Mouse (Mus musculus) forebrain, embryonic 10.5 days (tissue): ENCODE results near the gene Tmem19. TPM values are rescaled to one million over a fixed set of nuclear protein-coding genes. Genes with fewer than 3 reads are reported as not detected.

Source experiments
- DNase-seq: peaks from one replicate; pipeline ENCODE4 v3.0.0-alpha.2; 2017; ENCODE audit warnings: low spot score; ENCODE audit errors: extremely low spot score
- H3K27ac ChIP-seq: fragments of 300-500 bp; sonication (generic); 2 replicates; pipeline ENCODE4 v1.5.1; 2016; ENCODE audit warnings: mild to moderate bottlenecking
- H3K27me3 ChIP-seq: fragments of 300-500 bp; sonication (generic); 2 replicates; pipeline ENCODE4 v1.6.1; 2016; ENCODE audit warnings: mild to moderate bottlenecking; ENCODE audit not compliant: poor library complexity, severe bottlenecking
- H3K36me3 ChIP-seq: fragments of 300-500 bp; sonication (generic); replicated peaks from 2 replicates; pipeline ENCODE4 v1.6.1; 2016; ENCODE audit warnings: mild to moderate bottlenecking, moderate library complexity
- H3K4me1 ChIP-seq: fragments of 300-500 bp; sonication (generic); 2 replicates; pipeline ENCODE4 v1.6.1; 2016
- H3K4me3 ChIP-seq: fragments of 300-500 bp; sonication (generic); 2 replicates; pipeline ENCODE4 v1.5.1; 2016; ENCODE audit warnings: mild to moderate bottlenecking, moderate library complexity
- H3K9me3 ChIP-seq: fragments of 300-500 bp; sonication (generic); 2 replicates; pipeline ENCODE4 v1.6.1; 2016; ENCODE audit warnings: mild to moderate bottlenecking, moderate library complexity
- WGBS: fragments of 180-500 bp; shearing (Covaris S2); methylation state at CpG from one replicate; pipeline ENCODE4 v1.1.7; 2016; 5-methylcytosine and 5-hydroxymethylcytosine counted together
- polyA plus RNA-seq: library from polyadenylated mRNA; unstranded; fragments of >200 nt; fragmentation: Nextera tagmentation; extraction: Ambion mirVana; gene quantifications from 2 replicates; pipeline ENCODE4 v1.2.1, GENCODE M21; 2016

Gene Tmem19
- polyA plus RNA-seq, 1 experiment from 2014 or later: 27.3 TPM

DNA sequence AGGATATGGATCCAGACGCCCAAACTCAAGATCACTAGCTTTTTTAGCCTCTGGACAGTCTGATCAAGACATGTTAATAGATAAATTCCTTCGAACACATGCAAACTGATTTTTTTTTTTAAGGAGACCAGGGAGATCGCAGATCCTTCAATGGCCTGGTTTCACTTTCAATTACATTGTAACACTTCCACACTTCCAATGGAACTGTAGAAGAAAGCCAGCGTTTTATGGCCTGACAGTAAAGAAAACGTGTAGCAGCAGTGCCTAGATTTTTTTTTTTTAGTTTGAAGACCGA lies 48.1 kb downstream of the Tmem19 start:
- WGBS: 41% methylated on average over 6 of the region's 6 CpGs
- no peak for DNase-seq
- Histone ChIP-seq H3K9me3 (no peaks in the 10 kb centered on the region), H3K4me3 (peak overlapping the region; percentile 72), H3K27ac (no peak overlapping the region), H3K4me1 (peaks cover 39% of the 10 kb centered on the region), H3K27me3 (no peaks in the 10 kb centered on the region), H3K36me3 (peaks cover 4% of the 10 kb centered on the region; the same call in 1 of the 2 replicates)

DNA sequence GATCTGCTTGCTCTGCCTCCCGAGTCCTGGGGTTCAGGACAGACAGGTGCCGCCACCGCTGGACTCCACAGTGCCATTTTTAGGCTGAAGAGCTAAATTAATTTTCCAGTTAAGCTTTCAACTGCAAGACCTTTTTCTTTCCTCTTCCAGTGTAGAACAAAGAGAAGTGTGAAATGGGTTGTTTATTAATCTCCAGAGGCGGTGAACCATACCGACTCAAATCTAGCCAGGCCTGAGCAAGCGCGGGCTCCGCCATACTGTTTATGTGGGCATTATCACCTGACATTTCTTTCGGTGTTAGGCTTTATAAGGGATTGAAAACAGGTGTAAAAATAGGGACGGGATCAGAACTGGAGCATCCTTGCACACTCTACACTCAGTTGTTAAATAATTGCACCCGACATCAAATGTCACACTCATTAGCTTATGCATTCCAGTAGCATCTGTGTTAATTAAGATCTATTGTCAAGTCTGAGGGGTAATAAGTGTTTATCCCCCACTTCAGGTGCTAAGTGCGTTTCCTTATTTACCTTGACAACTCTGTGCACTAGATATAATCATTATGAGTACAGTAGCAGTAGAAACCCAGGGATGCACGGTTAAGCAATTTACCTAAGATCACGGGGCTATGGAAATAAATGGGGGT lies 48.5 kb downstream of the Tmem19 start:
- Histone ChIP-seq H3K36me3 (peaks cover 4% of the 10 kb centered on the region; the same call in 1 of the 2 replicates), H3K27ac (no peak overlapping the region), H3K9me3 (no peaks in the 10 kb centered on the region), H3K27me3 (no peaks in the 10 kb centered on the region), H3K4me1 (peaks cover 39% of the 10 kb centered on the region), H3K4me3 (peak overlapping the region; percentile 72)
- no peak for DNase-seq
- 84% methylated on average over 14 of the region's 14 CpGs for WGBS

DNA sequence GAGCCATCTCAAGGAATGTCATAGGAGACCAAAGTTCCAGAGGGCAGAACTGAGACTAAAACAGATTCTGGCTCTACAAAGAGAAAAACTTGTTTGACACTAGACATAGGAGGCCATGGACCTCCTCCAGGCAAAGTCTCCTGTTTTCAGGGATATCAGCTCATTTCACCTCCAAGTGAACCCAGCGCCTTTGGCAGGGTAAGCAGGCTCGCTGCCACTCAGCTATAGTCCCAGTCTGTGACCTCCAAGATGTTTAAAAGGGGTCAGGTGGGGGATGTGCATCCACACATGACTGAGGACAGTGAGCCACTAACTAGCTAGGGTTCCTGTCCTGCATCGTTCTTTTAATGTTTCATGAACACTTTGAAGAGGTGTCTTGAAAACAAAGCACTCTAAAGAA lies 49.6 kb downstream of the Tmem19 start:
- Histone ChIP-seq H3K4me1 (peaks cover 39% of the 10 kb centered on the region), H3K4me3 (no peak overlapping the region; the same call in 1 of the 2 replicates), H3K27me3 (no peaks in the 10 kb centered on the region), H3K9me3 (no peaks in the 10 kb centered on the region), H3K27ac (no peak overlapping the region), H3K36me3 (peaks cover 7% of the 10 kb centered on the region; the same call in 1 of the 2 replicates)
- no peak for DNase-seq
- 67% methylated on average over 3 of the region's 3 CpGs for WGBS

DNA sequence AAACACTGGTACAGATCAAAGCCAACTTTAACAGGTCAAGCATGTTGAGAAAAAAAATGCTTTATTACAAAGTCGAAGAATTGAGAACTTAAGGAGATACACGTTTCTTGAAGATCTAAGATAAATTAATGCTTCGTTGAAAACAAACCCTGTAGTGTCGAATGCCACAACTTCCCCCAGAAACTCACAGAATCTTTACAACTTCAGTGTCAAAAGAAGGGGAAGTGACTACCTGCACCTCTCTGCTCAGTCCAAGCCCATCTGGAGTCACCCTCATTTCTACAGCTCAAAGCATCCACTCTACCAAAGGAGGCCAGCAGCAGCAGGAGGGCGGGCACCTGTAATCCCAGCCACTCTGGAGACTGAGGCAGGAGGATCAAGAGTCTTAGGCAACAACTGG lies 50.1 kb downstream of the Tmem19 start:
- 87% methylated on average over 5 of the region's 5 CpGs for WGBS

DNA sequence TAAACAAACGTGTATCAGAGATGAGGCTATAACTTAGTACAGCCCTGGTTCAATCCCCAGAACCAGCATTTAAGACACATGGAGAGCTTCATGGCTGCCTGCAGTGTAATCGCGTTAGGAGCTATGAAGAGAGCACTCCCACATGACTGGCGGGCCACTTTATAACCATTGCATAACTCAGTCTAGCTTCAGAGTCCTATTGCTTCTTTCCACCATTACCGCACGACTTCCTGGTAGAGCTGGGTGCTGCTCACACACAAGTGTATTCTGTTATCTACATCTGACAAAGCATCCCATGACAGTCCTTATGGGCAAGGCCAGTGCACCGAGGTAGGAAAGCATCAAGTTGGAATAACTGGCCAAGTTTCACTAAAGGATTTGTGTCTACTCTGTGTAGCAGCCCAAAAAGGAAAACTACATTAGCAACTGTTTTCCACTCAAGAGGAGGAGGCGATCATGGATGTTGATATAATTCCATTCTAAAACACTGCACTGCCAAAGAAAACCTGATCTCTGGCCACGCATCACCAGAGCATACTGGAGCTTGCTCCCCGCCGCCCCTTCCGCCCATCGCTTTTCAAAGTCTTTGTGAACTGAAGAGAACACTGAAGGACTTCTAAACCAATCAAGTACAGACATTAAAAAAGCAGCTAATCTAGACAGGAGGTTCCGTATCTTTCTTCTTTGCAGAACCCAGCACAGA lies 50.9 kb downstream of the Tmem19 start:
- Histone ChIP-seq H3K27ac (no peak overlapping the region), H3K36me3 (peaks cover 7% of the 10 kb centered on the region; the same call in 1 of the 2 replicates), H3K4me1 (peaks cover 37% of the 10 kb centered on the region), H3K27me3 (no peaks in the 10 kb centered on the region), H3K9me3 (no peaks in the 10 kb centered on the region), H3K4me3 (no peak overlapping the region)
- no peak for DNase-seq
- 90% methylated on average over 14 of the region's 14 CpGs for WGBS

More for the DNA sequence above, 50.1 kb downstream of the Tmem19 start:
- Histone ChIP-seq H3K27ac (no peak overlapping the region), H3K4me1 (peaks cover 39% of the 10 kb centered on the region), H3K9me3 (no peaks in the 10 kb centered on the region), H3K27me3 (no peaks in the 10 kb centered on the region), H3K4me3 (no peak overlapping the region), H3K36me3 (peaks cover 7% of the 10 kb centered on the region; the same call in 1 of the 2 replicates)
- DNase-seq: no peak

DNA sequence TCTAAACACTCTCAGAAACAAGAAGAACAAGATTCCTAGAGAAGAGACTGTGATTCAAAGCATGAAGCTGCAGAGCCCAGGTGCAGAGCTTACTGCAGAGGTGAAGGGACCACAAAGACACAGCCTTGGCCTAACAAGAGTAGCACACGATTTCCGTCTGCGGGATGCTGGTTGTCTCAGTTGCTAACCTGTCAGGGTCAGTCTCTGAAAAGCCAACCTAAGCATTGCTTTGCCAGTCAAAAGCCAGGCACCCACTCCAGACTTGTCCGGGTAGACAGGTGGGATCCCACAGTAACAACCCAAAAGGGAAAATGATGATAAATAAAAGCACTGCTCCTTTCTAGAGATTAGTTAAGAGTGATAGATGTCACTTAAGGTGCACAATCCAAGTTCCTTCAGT lies 53.1 kb downstream of the Tmem19 start:
- no peak overlapping the region for H3K27ac ChIP-seq
- no peaks in the 10 kb centered on the region for H3K27me3 ChIP-seq
- peaks cover 27% of the 10 kb centered on the region for H3K4me1 ChIP-seq
- no peak for DNase-seq
- peaks cover 18% of the 10 kb centered on the region for H3K36me3 ChIP-seq
- 88% methylated on average over 4 of the region's 4 CpGs for WGBS
- H3K4me3 ChIP-seq: no peak overlapping the region
- H3K9me3 ChIP-seq: no peaks in the 10 kb centered on the region

DNA sequence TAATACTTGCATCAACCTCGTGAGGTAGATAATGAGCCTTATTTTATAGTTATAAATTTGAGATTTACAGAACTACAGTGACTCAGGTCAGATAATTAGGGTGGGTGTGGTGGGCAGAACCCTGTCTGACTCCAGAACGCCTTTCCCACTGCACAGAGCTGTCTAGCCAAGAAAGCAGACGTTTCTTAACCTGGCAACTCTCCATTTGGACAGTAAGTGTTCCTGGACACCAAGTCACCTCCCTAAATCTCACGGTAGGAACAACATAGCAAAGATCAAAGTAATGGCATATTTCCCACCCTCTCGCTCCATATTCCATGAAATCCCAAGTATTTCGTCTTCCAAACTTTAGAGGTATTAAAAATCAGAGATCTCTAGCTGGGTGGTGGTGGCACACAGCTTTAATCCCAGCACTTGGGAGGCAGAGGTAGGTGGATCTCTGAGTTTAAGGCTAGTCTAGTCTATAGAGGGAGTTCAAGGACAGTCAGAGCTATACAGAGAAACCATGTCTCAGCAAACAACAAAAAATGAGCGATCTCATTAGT lies 54.9 kb downstream of the Tmem19 start:
- Histone ChIP-seq H3K4me1 (peaks cover 9% of the 10 kb centered on the region), H3K9me3 (no peaks in the 10 kb centered on the region), H3K4me3 (no peak overlapping the region), H3K27ac (no peak overlapping the region), H3K36me3 (peaks cover 28% of the 10 kb centered on the region), H3K27me3 (no peaks in the 10 kb centered on the region)
- no peak for DNase-seq
- WGBS: 91% methylated on average over 7 of the region's 7 CpGs

DNA sequence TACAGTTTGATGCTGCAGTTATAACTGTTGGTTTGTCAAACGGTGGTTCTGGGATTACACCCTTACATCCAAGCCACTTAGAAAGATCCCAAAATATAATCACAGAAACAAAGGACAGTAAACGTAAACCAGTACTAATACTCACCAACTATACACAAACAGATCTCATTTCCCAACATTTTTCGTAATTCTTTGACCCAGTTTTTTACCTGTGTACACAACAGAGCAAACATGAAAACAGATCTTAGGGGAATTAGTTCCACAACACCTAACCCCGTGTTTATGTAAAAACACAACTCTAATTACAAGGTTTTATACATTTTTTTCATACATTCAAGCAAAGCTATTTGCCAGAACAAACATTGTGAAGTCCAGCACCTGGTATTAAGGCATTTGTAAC lies 63.6 kb downstream of the Tmem19 start:
- 91% methylated on average over 4 of the region's 4 CpGs for WGBS
- H3K36me3 ChIP-seq: peaks cover 71% of the 10 kb centered on the region

DNA sequence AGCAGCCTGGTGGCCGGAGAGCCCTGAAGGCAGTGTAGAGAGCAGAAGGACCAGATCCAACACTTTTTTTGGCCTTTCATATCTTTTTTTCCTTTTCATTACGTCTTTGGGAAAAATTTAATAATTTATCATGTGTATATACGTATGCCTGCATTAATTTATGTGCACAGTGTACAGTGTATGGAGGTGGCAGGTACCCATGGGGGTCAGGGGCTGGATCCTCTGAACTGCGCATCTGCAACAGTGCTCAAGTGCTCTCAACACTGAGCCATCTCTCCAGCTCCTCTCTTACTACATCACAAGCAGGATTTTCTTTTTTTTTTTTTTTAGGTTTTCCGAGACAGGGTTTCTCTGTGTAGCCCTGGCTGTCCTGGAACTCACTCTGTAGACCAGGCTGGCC lies 64.7 kb downstream of the Tmem19 start:
- Histone ChIP-seq H3K36me3 (peaks cover 74% of the 10 kb centered on the region), H3K4me3 (no peak overlapping the region), H3K27ac (no peak overlapping the region), H3K4me1 (no peaks in the 10 kb centered on the region), H3K27me3 (no peaks in the 10 kb centered on the region), H3K9me3 (no peaks in the 10 kb centered on the region)
- WGBS: 93% methylated on average over 5 of the region's 5 CpGs
- DNase-seq: no peak

More for the DNA sequence above, 63.6 kb downstream of the Tmem19 start:
- no peak overlapping the region for H3K4me3 ChIP-seq
- no peak overlapping the region for H3K27ac ChIP-seq
- DNase-seq: no peak
- no peaks in the 10 kb centered on the region for H3K9me3 ChIP-seq
- no peaks in the 10 kb centered on the region for H3K27me3 ChIP-seq
- no peaks in the 10 kb centered on the region for H3K4me1 ChIP-seq

DNA sequence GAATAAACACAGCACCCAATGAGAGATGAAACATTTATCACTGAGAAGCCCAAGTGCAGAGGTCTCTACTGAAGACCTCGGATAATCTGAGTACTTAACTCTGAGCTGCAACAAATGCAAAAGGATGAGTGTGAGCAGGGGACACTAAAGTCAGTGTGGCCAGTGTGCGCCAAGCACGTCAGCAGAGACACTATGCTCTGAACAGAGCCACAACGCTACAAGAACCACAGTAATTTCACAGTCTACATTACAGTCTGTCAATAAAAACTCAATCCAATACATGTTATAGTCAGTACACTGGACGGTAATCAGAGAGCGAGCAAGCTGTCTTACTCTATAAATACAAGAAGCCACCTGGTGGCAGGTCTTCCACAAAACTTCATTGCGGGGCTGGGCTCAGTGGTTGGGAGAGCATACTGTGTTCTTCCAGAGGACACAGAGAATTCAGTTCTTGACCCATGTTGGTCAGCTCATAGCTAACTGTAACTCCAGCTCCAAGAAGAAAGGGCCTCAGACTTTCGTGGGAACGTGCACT lies 65.8 kb downstream of the Tmem19 start:
- 91% methylated on average over 9 of the region's 9 CpGs for WGBS
- peaks cover 79% of the 10 kb centered on the region for H3K36me3 ChIP-seq
- DNase-seq: no peak
- no peaks in the 10 kb centered on the region for H3K4me1 ChIP-seq
- H3K27ac ChIP-seq: no peak overlapping the region
- no peaks in the 10 kb centered on the region for H3K9me3 ChIP-seq
- H3K27me3 ChIP-seq: no peaks in the 10 kb centered on the region
- no peak overlapping the region for H3K4me3 ChIP-seq

DNA sequence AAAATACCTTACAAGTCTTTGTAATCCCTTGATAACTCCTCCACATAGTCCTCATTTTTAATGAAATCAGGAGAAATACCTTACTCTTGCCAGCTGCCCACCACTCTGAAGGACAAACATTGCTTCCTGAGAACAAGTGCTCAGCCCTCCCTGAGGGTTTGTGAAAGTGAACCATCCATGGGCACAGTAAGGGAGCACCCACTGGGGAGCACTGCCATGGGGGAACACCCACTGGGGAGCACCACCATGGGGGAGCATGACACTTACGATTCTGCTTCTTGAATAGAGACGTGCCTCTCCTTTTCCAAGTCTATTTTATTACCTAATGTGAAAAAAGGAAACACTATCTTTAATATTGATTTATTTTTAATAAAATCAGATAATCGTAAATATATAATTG lies 67.1 kb downstream of the Tmem19 start:
- Histone ChIP-seq H3K9me3 (no peaks in the 10 kb centered on the region), H3K27me3 (no peaks in the 10 kb centered on the region), H3K36me3 (peaks cover 77% of the 10 kb centered on the region), H3K4me3 (no peak overlapping the region), H3K27ac (no peak overlapping the region), H3K4me1 (no peaks in the 10 kb centered on the region)
- no peak for DNase-seq
- 93% methylated on average over 3 of the region's 3 CpGs for WGBS

DNA sequence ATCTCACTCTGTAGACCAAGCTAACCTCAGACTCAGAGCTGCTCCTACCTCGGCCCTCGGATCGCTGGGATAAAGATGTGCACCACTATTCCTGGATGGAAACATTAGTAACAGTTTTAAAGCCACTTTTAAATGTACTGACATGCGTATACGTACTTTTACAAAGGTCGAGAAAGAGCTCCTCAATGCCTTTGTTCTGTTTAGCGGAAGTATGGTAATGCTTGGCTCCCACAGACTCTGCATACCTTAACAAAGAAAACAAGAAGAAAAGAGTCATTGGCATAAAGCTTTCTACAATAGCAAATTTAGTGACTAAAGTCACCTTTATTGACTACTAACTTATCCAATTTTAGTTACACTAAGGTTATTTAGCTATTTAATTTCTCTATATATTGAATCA lies 67.6 kb downstream of the Tmem19 start:
- 95% methylated on average over 7 of the region's 7 CpGs for WGBS
- H3K4me1 ChIP-seq: no peaks in the 10 kb centered on the region
- H3K27ac ChIP-seq: no peak overlapping the region
- H3K27me3 ChIP-seq: no peaks in the 10 kb centered on the region
- H3K4me3 ChIP-seq: no peak overlapping the region
- peaks cover 77% of the 10 kb centered on the region for H3K36me3 ChIP-seq
- no peak for DNase-seq
- H3K9me3 ChIP-seq: no peaks in the 10 kb centered on the region

DNA sequence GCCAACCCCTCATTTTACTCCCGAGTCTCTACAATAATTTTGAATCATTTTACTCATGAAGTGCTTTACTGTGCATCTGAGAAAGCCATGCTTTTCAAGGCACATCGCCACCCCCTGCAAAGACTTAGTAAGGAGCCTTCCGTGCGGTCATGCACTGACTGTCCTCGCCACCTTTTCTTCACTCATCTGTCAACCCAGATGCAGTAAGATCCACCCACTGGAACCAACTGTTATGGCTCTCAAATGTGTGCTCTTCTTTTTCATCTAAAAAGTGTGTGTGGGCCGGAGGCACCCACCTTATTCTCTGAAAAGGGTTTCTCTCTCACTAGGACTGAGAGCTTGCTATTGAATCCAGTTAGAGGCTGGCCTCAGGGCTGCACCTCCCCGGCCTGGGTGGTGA lies 68.4 kb downstream of the Tmem19 start:
- Histone ChIP-seq H3K4me1 (no peaks in the 10 kb centered on the region), H3K36me3 (peaks cover 74% of the 10 kb centered on the region), H3K4me3 (no peak overlapping the region), H3K27me3 (no peaks in the 10 kb centered on the region), H3K9me3 (no peaks in the 10 kb centered on the region), H3K27ac (no peak overlapping the region)
- no peak for DNase-seq
- 96% methylated on average over 7 of the region's 7 CpGs for WGBS
